In the genomic region with DNA sequence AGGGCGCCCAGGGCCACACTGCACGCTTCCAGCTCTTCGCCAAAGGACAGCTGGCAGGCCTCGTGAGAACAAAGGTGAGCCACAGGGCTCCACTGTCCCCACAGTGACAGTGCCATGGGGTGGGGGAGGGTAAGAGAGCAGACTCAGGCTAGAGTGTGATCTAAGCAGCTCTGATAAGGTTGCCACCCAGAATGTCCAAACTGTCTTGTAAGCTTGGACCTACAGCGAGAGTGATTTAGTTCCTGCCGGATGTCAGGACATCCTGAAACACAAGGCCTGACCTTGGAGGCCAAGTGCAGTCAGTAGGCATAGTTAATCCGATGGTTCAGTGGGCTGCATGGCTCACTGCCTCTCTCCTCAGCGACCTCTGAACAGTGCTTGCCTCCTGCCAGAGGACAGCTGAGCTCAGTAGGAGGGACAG, we compare ENCODE assay signal across 9 mouse cellular contexts. TPM values are rescaled to one million over a fixed set of nuclear protein-coding genes. Genes with fewer than 3 reads are reported as not detected.
A peak's percentile ranks its signal among the peaks of the same experiment; 100 is the strongest.
DNase-seq lines count a peak whose midpoint lies in the region; ATAC-seq and TF ChIP-seq lines count a peak whose summit lies in the region.
"Had no signal": no experiment of that assay in that cellular context is flagged by ENCODE, and none has a peak within 500 bp of the region (broad histone marks: within the 10 kb centered on the region; RNA-seq: fewer than 3 reads in every experiment).

No protein-coding gene starts in this region.

- peaks cover 15% of the 10 kb centered on the region; the same call in 1 of the 2 replicates for H3K4me1 ChIP-seq in embryonic facial prominence, embryonic 14.5 days (ENCODE audit: control insufficient read depth, insufficient read depth, low read length)
- peaks cover 11% of the 10 kb centered on the region; the same call in 1 of the 2 replicates for H3K4me1 ChIP-seq in forebrain, embryonic 13.5 days

- no peak overlapping the region for H3K4me3 ChIP-seq in gastrocnemius, adult 2 months
- H3K4me3 ChIP-seq in embryonic facial prominence, embryonic 14.5 days (ENCODE audit: low read depth, low read length), result no peak overlapping the region
- no peak overlapping the region for H3K4me3 ChIP-seq in forebrain, embryonic 13.5 days

- H3K4me2 ChIP-seq in embryonic facial prominence, embryonic 14.5 days (ENCODE audit: low read depth, low read length), result no peak overlapping the region
- no peak overlapping the region for H3K4me2 ChIP-seq in forebrain, embryonic 13.5 days

- no peak for ATAC-seq in embryonic facial prominence, embryonic 14.5 days (ENCODE audit: low read depth)
- ATAC-seq in forebrain, embryonic 13.5 days, result no peak

- peak overlapping the region; percentile 86 for H3K27ac ChIP-seq in gastrocnemius, adult 2 months
- no peak overlapping the region; the same call in 1 of the 2 replicates for H3K27ac ChIP-seq in embryonic facial prominence, embryonic 14.5 days (replicated peaks; ENCODE audit: low read depth, low read length)
- H3K27ac ChIP-seq in forebrain, embryonic 13.5 days, result no peak overlapping the region

- TF ChIP-seq CTCF in gastrocnemius, adult 2 months (IDR thresholded peaks at IDR 0.05), result no peak

- no peaks in the 10 kb centered on the region for H3K27me3 ChIP-seq in embryonic facial prominence, embryonic 14.5 days (replicated peaks; ENCODE audit: control insufficient read depth, insufficient read depth, low read length)
- H3K27me3 ChIP-seq in forebrain, embryonic 13.5 days, result no peaks in the 10 kb centered on the region

- H3K36me3 ChIP-seq in embryonic facial prominence, embryonic 14.5 days (ENCODE audit: control insufficient read depth, insufficient read depth, low read length), result no peaks in the 10 kb centered on the region
- H3K36me3 ChIP-seq in forebrain, embryonic 13.5 days (ENCODE audit: poor library complexity, severe bottlenecking), result no peaks in the 10 kb centered on the region

- no peak for DNase-seq in gastrocnemius, adult 2 months
- DNase-seq in gastrocnemius, adult 18-20 months (ENCODE audit: low spot score), result no peak
- DNase-seq in embryonic facial prominence, embryonic 14.5 days (ENCODE audit: low spot score), result peak; percentile 34
- DNase-seq in kidney, adult 9 months, result peak; percentile 96
- DNase-seq in lung, postnatal 10 days, result peak; percentile 65
- no peak for DNase-seq in urinary bladder, postnatal 10 days (ENCODE audit: low spot score)
- no peak for DNase-seq in spleen, adult 12 weeks (ENCODE audit: low spot score)

- WGBS in embryonic facial prominence, embryonic 14.5 days, result 41% methylated on average over 8 of the region's 8 CpGs
- WGBS in forebrain, embryonic 13.5 days, result 25% methylated on average over 8 of the region's 8 CpGs

- no peaks in the 10 kb centered on the region for H3K9me3 ChIP-seq in embryonic facial prominence, embryonic 14.5 days (ENCODE audit: control insufficient read depth, low read length)
- peaks cover 5% of the 10 kb centered on the region for H3K9me3 ChIP-seq in forebrain, embryonic 13.5 days (replicated peaks)

- H3K9ac ChIP-seq in embryonic facial prominence, embryonic 14.5 days (ENCODE audit: low read depth, low read length), result no peak overlapping the region
- H3K9ac ChIP-seq in forebrain, embryonic 13.5 days, result no peak overlapping the region

- intact Hi-C loops in gastrocnemius, adult 2 months (cut with DNase I), result loop anchor here (10.0 kb wide), 1 partner anchor 200 kb away; no protein-coding TSS in a partner anchor

RNA-seq across cellular contexts. Expression of a gene that starts 1.1 kb away (rescaled TPM):
- total RNA-seq in gastrocnemius, adult 2 months (2021), result 1 to 10 TPM; 1.7 to 2.6 TPM
- total RNA-seq in gastrocnemius, adult 18-20 months (2021), result 1 to 10 TPM; 1.3 to 2.0 TPM
- polyA plus RNA-seq in embryonic facial prominence, embryonic 14.5 days (2014; fragmentation: Nextera tagmentation; extraction: Ambion mirVana), result 8.2 and 8.5 TPM in 2 replicates
- 0.68 and 1.4 TPM in 2 replicates for polyA plus RNA-seq in forebrain, embryonic 13.5 days (2015; fragmentation: Nextera tagmentation; extraction: Ambion mirVana)

RNA-seq across cellular contexts. Expression of a gene that starts 7.3 kb away (rescaled TPM):
- not detected for total RNA-seq in gastrocnemius, adult 2 months (2021)
- not detected for total RNA-seq in gastrocnemius, adult 18-20 months (2021)
- 0.10 TPM in 1 of 2 replicates, not detected in the other for polyA plus RNA-seq in embryonic facial prominence, embryonic 14.5 days (2014; fragmentation: Nextera tagmentation; extraction: Ambion mirVana)
- not detected in 2 replicates for polyA plus RNA-seq in forebrain, embryonic 13.5 days (2015; fragmentation: Nextera tagmentation; extraction: Ambion mirVana)

RNA-seq across cellular contexts. Expression of a gene that starts 13.1 kb away (rescaled TPM):
- under 1 TPM; 0.11 to 0.15 TPM for total RNA-seq in gastrocnemius, adult 2 months (2021)
- total RNA-seq in gastrocnemius, adult 18-20 months (2021), result under 1 TPM; 0.14 to 0.26 TPM
- polyA plus RNA-seq in embryonic facial prominence, embryonic 14.5 days (2014; fragmentation: Nextera tagmentation; extraction: Ambion mirVana), result 9.2 and 11.8 TPM in 2 replicates
- polyA plus RNA-seq in forebrain, embryonic 13.5 days (2015; fragmentation: Nextera tagmentation; extraction: Ambion mirVana), result 0.15 TPM in 1 of 2 replicates, not detected in the other
- polyA plus RNA-seq: C2C12 had no signal

RNA-seq across cellular contexts. Expression of a gene that starts 15.1 kb away (rescaled TPM):
- 10 to 100 TPM; 19.2 to 31.9 TPM for total RNA-seq in gastrocnemius, adult 2 months (2021)
- total RNA-seq in gastrocnemius, adult 18-20 months (2021), result 10 to 100 TPM; 23.8 to 30.1 TPM
- 25.8 and 29.5 TPM in 2 replicates for polyA plus RNA-seq in embryonic facial prominence, embryonic 14.5 days (2014; fragmentation: Nextera tagmentation; extraction: Ambion mirVana)
- polyA plus RNA-seq in forebrain, embryonic 13.5 days (2015; fragmentation: Nextera tagmentation; extraction: Ambion mirVana), result 25.8 and 28.2 TPM in 2 replicates

RNA-seq across cellular contexts. Expression of a gene that starts 15.2 kb away (rescaled TPM):
- total RNA-seq in gastrocnemius, adult 2 months (2021), result under 1 TPM; 0.33 to 0.56 TPM
- total RNA-seq in gastrocnemius, adult 18-20 months (2021), result under 1 TPM; 0.14 to 0.40 TPM
- polyA plus RNA-seq in embryonic facial prominence, embryonic 14.5 days (2014; fragmentation: Nextera tagmentation; extraction: Ambion mirVana), result 1.4 and 1.6 TPM in 2 replicates
- 5.4 and 5.7 TPM in 2 replicates for polyA plus RNA-seq in forebrain, embryonic 13.5 days (2015; fragmentation: Nextera tagmentation; extraction: Ambion mirVana)

Comparison
In these comparisons a context has a peak if more than half of its experiments do, and no peak if none do; other contexts are left out.
1. DNase-seq: peak in embryonic facial prominence, embryonic 14.5 days (single experiment), kidney, adult 9 months (single experiment) and lung, postnatal 10 days (single experiment); none in gastrocnemius, adult 2 months (single experiment), gastrocnemius, adult 18-20 months (single experiment), urinary bladder, postnatal 10 days (single experiment) and spleen, adult 12 weeks (single experiment).